Mouse (Mus musculus): ENCODE results near the gene Elovl6. TPM values are rescaled to one million over a fixed set of nuclear protein-coding genes. Genes with fewer than 3 reads are reported as not detected.
A peak's percentile ranks its signal among the peaks of the same experiment; 100 is the strongest.

Elovl6 gene
- polyA plus RNA-seq, 1 experiment, result 7.7 TPM

DNA sequence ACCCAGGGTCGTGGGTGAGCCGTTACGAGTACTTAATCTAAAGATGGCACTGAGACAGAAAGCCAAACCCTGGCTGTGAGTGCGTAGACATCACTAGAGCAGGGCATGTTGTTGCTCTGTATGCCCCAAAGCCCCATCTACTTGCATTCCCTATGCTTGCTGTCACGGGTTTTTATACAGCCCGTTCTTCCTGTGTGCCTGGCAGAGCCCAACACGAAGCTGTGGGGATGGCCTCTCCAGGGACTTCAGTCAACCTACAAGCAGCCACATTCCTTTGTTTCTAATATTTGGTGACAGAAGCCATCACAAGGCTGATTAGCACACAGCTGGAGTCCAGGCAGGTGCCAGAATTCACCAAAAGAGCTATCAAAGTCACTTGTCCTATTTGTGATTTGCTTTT lies 73.3 kb downstream of the Elovl6 start:
- TF ChIP-seq CTCF (IDR thresholded peaks at IDR 0.05; ENCODE audit: control insufficient read depth, insufficient read depth, low read length) (no peak), POLR2A (IDR thresholded peaks at IDR 0.05; ENCODE audit: borderline replicate concordance, control insufficient read depth, low read depth, low read length) (no peak)
- Histone ChIP-seq H3K27ac (ENCODE audit: control insufficient read depth, insufficient read depth, low read depth, low read length, poor library complexity) (no peak overlapping the region), H3K4me1 (ENCODE audit: control insufficient read depth, insufficient read depth, low read length) (no peaks in the 10 kb centered on the region), H3K4me3 (replicated peaks; ENCODE audit: control insufficient read depth, low read depth, low read length) (no peak overlapping the region)
- 89% methylated on average over 7 of the region's 7 CpGs for WGBS

DNA sequence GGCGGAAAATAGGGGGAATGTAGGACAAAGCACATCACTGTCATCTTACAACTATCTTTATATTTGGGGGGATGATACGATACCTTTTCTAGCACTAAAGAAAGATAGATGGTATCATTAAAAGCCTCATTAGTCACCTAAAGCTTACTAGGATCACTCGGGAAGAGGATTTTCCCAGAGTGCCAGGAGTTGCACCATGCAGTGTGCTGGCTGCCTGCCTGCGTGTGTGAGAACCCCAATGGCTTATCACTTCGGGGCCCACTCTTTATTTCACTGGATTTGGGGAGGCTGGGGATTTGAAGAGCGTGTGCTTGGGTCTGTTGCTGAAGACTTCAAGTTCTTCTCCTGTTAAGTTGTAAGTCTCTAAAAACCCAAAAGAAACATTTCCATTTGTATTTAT lies 73.8 kb downstream of the Elovl6 start:
- 85% methylated on average over 6 of the region's 6 CpGs for WGBS
- no peaks in the 10 kb centered on the region for H3K4me1 ChIP-seq (ENCODE audit: control insufficient read depth, insufficient read depth, low read length)
- H3K27ac ChIP-seq (ENCODE audit: control insufficient read depth, insufficient read depth, low read depth, low read length, poor library complexity), result no peak overlapping the region

DNA sequence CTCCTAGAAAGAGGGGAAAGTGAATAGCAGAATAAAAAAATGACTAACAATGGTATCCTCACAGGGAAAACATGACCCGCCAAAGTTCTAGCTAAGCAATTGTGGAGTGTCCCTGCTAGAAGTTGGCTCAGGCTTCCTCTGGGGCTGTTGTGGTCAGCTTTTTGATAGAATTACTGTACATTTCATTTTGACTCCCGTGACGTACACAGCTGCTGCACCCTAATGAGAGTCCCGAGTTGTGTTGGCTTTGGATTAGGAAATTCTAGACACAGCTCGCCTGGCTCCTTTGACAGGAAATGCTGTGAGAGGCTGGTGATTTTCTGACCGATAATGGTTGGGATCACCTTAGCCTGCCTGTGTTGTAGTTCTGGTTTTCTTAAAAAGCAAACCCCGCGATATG lies 79.5 kb downstream of the Elovl6 start:
- no peak for TF ChIP-seq POLR2A (IDR thresholded peaks at IDR 0.05; ENCODE audit: borderline replicate concordance, control insufficient read depth, low read depth, low read length)
- TF ChIP-seq CTCF (IDR thresholded peaks at IDR 0.05; ENCODE audit: control insufficient read depth, insufficient read depth, low read length), result no peak
- Histone ChIP-seq H3K4me1 (ENCODE audit: control insufficient read depth, insufficient read depth, low read length) (peaks cover 4% of the 10 kb centered on the region), H3K27ac (ENCODE audit: control insufficient read depth, insufficient read depth, low read depth, low read length, poor library complexity) (no peak overlapping the region), H3K4me3 (replicated peaks; ENCODE audit: control insufficient read depth, low read depth, low read length) (no peak overlapping the region)
- 21% methylated on average over 8 of the region's 8 CpGs for WGBS

More for the DNA sequence above, 73.8 kb downstream of the Elovl6 start:
- TF ChIP-seq CTCF (IDR thresholded peaks at IDR 0.05; ENCODE audit: control insufficient read depth, insufficient read depth, low read length), result no peak
- TF ChIP-seq POLR2A (IDR thresholded peaks at IDR 0.05; ENCODE audit: borderline replicate concordance, control insufficient read depth, low read depth, low read length), result no peak
- no peak overlapping the region for H3K4me3 ChIP-seq (replicated peaks; ENCODE audit: control insufficient read depth, low read depth, low read length)

DNA sequence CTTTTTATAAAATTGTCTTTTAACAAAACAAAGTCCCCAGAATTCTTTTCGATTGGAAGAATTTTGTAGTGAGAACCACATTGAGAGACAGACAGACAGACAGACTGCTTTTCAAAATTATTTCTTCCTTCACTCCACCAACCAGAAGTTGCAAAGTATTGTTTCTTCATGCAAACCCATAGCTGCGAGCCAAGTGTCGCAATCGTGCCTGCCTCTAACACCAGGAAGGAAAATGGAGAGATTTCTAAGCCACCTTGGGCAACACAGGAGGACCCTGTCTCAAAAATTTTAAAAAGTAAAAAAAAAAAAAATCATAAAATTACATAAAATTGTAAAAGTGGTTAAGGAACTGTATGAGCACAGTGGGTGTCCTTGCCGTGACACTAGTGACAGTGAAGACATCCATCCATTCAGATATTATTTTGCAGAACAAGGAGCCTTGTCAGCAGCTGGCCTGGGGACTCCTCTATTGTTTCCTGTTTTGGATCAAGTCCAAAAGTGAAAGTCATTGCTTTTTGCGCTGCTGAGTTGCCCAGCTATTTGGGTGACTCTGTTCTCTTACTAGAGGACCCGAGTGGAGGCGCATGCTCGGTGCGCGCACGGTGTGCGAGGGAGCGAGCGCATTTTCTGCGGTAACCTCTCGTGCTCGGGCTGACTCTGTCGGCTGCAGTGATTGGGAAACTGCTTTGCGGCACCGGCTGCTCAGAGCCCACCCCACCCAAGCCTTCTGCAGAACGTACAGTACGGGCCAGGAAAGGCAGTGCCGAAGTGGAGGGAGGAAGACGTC lies 80.3 kb downstream of the Elovl6 start:
- Histone ChIP-seq H3K4me3 (replicated peaks; ENCODE audit: control insufficient read depth, low read depth, low read length) (peak overlapping the region; percentile 65), H3K4me1 (ENCODE audit: control insufficient read depth, insufficient read depth, low read length) (peaks cover 4% of the 10 kb centered on the region), H3K27ac (ENCODE audit: control insufficient read depth, insufficient read depth, low read depth, low read length, poor library complexity) (peak overlapping the region; percentile 74)
- TF ChIP-seq POLR2A (IDR thresholded peaks at IDR 0.05; ENCODE audit: borderline replicate concordance, control insufficient read depth, low read depth, low read length), result peak; percentile 45; the same call in 1 of the 2 replicates
- TF ChIP-seq CTCF (IDR thresholded peaks at IDR 0.05; ENCODE audit: control insufficient read depth, insufficient read depth, low read length), result no peak
- WGBS, result 18% methylated on average over 25 of the region's 25 CpGs

DNA sequence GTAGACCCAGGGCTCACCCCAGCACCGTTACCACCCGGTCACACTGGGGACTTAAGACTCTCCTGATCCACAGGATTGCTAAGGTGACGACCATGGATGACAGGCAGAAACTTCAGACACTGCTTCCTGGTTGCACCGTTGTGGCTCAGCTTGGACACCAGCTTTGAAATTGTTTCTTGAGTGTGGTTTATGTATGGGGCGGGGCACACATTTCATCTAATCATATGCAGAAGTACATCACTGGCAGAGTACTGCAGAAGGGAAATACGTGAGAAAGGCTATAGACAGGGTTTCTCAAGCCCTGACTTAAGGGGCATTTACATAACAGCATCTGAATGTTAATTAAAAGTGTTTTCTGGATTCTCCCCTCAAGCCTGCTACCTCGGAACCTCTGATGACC lies 81.6 kb downstream of the Elovl6 start:
- peak overlapping the region; percentile 90 for H3K27ac ChIP-seq (ENCODE audit: control insufficient read depth, insufficient read depth, low read depth, low read length, poor library complexity)
- TF ChIP-seq POLR2A (IDR thresholded peaks at IDR 0.05; ENCODE audit: borderline replicate concordance, control insufficient read depth, low read depth, low read length), result no peak
- TF ChIP-seq CTCF (IDR thresholded peaks at IDR 0.05; ENCODE audit: control insufficient read depth, insufficient read depth, low read length), result no peak
- WGBS, result 41% methylated on average over 7 of the region's 7 CpGs
- H3K4me1 ChIP-seq (ENCODE audit: control insufficient read depth, insufficient read depth, low read length), result peaks cover 4% of the 10 kb centered on the region
- no peak overlapping the region for H3K4me3 ChIP-seq (replicated peaks; ENCODE audit: control insufficient read depth, low read depth, low read length)

DNA sequence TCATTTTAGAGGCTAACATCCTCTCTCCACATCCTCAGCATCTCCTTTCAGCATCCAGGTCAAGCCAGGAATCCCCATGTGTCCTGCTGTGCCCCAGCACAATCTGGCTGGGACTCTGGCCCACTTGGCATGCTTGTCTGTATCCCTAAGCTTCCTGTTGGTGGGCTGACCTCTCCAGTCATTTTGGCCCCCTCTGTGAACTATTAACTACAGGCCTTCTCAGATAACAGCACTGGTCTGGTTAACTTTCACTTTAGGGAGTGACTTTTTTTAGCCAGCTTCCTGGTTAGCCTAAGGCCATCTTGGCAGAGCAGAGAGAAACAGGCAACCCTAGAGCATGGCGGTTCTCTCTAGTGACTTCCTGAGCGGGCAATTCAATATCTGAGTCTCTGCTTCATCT lies 82.1 kb downstream of the Elovl6 start:
- TF ChIP-seq POLR2A (IDR thresholded peaks at IDR 0.05; ENCODE audit: borderline replicate concordance, control insufficient read depth, low read depth, low read length), result no peak
- no peak for TF ChIP-seq CTCF (IDR thresholded peaks at IDR 0.05; ENCODE audit: control insufficient read depth, insufficient read depth, low read length)
- Histone ChIP-seq H3K4me1 (ENCODE audit: control insufficient read depth, insufficient read depth, low read length) (peaks cover 4% of the 10 kb centered on the region), H3K27ac (ENCODE audit: control insufficient read depth, insufficient read depth, low read depth, low read length, poor library complexity) (peak overlapping the region; percentile 70), H3K4me3 (replicated peaks; ENCODE audit: control insufficient read depth, low read depth, low read length) (no peak overlapping the region)
- WGBS, result 70% methylated on average over 2 of the region's 2 CpGs

DNA sequence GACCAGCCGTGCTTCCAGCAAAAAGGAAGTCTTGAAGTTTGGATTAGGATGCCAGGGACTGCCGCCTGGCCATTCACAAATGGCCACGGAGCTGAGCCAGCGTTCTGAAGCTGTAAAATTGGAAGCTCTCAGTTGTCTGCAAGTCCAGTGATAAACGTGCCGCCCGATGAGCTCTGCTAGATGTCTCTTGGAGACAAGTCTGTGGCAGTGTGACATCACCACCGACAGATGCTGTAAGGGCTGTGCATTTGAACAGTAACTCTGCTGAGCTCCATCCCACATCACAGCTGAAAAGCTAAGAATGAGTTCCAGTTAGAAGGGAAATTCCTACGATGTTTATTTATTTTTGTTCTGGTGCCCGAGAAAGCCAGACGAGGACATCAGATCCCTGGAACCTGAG lies 85.3 kb downstream of the Elovl6 start:
- 93% methylated on average over 11 of the region's 11 CpGs for WGBS
- Histone ChIP-seq H3K27ac (ENCODE audit: control insufficient read depth, insufficient read depth, low read depth, low read length, poor library complexity) (no peak overlapping the region), H3K4me1 (ENCODE audit: control insufficient read depth, insufficient read depth, low read length) (peaks cover 4% of the 10 kb centered on the region), H3K4me3 (replicated peaks; ENCODE audit: control insufficient read depth, low read depth, low read length) (no peak overlapping the region)
- TF ChIP-seq POLR2A (IDR thresholded peaks at IDR 0.05; ENCODE audit: borderline replicate concordance, control insufficient read depth, low read depth, low read length) (no peak), CTCF (IDR thresholded peaks at IDR 0.05; ENCODE audit: control insufficient read depth, insufficient read depth, low read length) (no peak)

DNA sequence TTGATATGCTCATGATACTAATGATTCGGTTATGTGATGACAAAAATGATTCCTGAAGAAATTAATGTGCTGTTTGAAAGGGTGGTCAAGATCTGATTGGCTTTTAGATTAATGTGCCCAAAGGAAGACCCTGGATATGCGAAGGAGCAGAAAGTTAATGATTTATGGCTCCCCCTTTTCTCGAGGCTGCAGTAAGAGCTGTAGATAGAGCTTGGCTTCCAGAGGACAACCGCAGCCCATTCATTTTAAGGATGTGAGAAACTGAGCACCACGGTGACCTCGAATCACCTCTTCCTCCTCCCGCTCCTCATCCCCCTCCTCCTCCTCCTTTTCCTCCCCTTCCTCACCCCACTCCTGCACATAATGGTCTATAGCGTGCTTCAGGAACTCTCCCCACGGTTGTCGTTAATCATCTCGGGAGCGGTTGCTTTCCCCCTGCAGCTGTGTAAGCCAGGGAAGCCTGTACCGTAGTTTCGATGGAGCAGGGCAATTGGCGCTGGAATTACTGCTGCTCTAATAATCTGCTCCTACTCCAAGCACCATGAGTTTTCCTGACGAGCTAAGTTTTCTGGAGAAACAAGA lies 87.1 kb downstream of the Elovl6 start:
- Histone ChIP-seq H3K4me3 (replicated peaks; ENCODE audit: control insufficient read depth, low read depth, low read length) (no peak overlapping the region), H3K4me1 (ENCODE audit: control insufficient read depth, insufficient read depth, low read length) (no peaks in the 10 kb centered on the region), H3K27ac (ENCODE audit: control insufficient read depth, insufficient read depth, low read depth, low read length, poor library complexity) (no peak overlapping the region)
- 77% methylated on average over 16 of the region's 16 CpGs for WGBS
- TF ChIP-seq CTCF (IDR thresholded peaks at IDR 0.05; ENCODE audit: control insufficient read depth, insufficient read depth, low read length), result no peak
- no peak for TF ChIP-seq POLR2A (IDR thresholded peaks at IDR 0.05; ENCODE audit: borderline replicate concordance, control insufficient read depth, low read depth, low read length)
